Mouse (Mus musculus): ENCODE data around the gene Mansc1. TPM values are rescaled to one million over a fixed set of nuclear protein-coding genes. Genes with fewer than 3 reads are reported as not detected.
A peak's percentile ranks its signal among the peaks of the same experiment; 100 is the strongest.

The Mansc1 gene
- total RNA-seq, 2 experiments from 2014 or later, result 2.8 to 3.4 TPM

GRCm38 (mm10) chr6:134640485-134641475 lies 8.5 kb upstream of the Mansc1 start:
- intact Hi-C loops (cut with DNase I; ENCODE audit: low total_unique reads), result no loop called here
- peak; percentile 96 for DNase-seq

- intact Hi-C loops (cut with DNase I; ENCODE audit: low total_unique reads), result no loop called here
- no peak for DNase-seq
These were observed 7.6 kb upstream of the Mansc1 start for GRCm38 (mm10) chr6:134639900-134640299.

- intact Hi-C loops (cut with DNase I; ENCODE audit: low total_unique reads), result no loop called here
- no peak for DNase-seq
These were observed 6.9 kb upstream of the Mansc1 start, which contains the start of gene Borcs5 for GRCm38 (mm10) chr6:134639210-134639609. Borcs5 (plus strand) TSS chr6:134639510.

GRCm38 (mm10) chr6:134636476-134636875 lies 4.2 kb upstream of the Mansc1 start:
- intact Hi-C loops (cut with DNase I; ENCODE audit: low total_unique reads), result no loop called here
- no peak for DNase-seq

- no peak for DNase-seq
- intact Hi-C loops (cut with DNase I; ENCODE audit: low total_unique reads), result no loop called here
These were observed 1.3 kb upstream of the Mansc1 start for GRCm38 (mm10) chr6:134633553-134633952.

- no peak for DNase-seq
- intact Hi-C loops (cut with DNase I; ENCODE audit: low total_unique reads), result no loop called here
These were observed 468 bp upstream of the Mansc1 start for GRCm38 (mm10) chr6:134632756-134633155.

- no peak for DNase-seq
- intact Hi-C loops (cut with DNase I; ENCODE audit: low total_unique reads), result no loop called here
These were observed 1.8 kb downstream of the Mansc1 start for GRCm38 (mm10) chr6:134630447-134630846.

GRCm38 (mm10) chr6:134626564-134626963 lies 5.7 kb downstream of the Mansc1 start:
- intact Hi-C loops (cut with DNase I; ENCODE audit: low total_unique reads), result no loop called here
- no peak for DNase-seq

GRCm38 (mm10) chr6:134625431-134625830 lies 6.9 kb downstream of the Mansc1 start:
- DNase-seq, result no peak
- intact Hi-C loops (cut with DNase I; ENCODE audit: low total_unique reads), result no loop called here

- intact Hi-C loops (cut with DNase I; ENCODE audit: low total_unique reads), result no loop called here
- no peak for DNase-seq
These were observed 10.7 kb downstream of the Mansc1 start for GRCm38 (mm10) chr6:134621552-134621949.

- intact Hi-C loops (cut with DNase I; ENCODE audit: low total_unique reads), result no loop called here
These were observed 11.3 kb downstream of the Mansc1 start for GRCm38 (mm10) chr6:134620846-134621551.

GRCm38 (mm10) chr6:134620129-134620528 lies 12.2 kb downstream of the Mansc1 start:
- intact Hi-C loops (cut with DNase I; ENCODE audit: low total_unique reads), result no loop called here

More at GRCm38 (mm10) chr6:134620846-134621551, 11.3 kb downstream of the Mansc1 start:
- DNase-seq, result no peak

GRCm38 (mm10) chr6:134617589-134617988 lies 14.7 kb downstream of the Mansc1 start:
- intact Hi-C loops (cut with DNase I; ENCODE audit: low total_unique reads), result no loop called here
- DNase-seq, result no peak

More at GRCm38 (mm10) chr6:134620129-134620528, 12.2 kb downstream of the Mansc1 start:
- DNase-seq, result no peak

- peak; percentile 87 for DNase-seq
- intact Hi-C loops (cut with DNase I; ENCODE audit: low total_unique reads), result loop anchor here (5.0 kb wide), 1 partner anchor 188 kb away; no protein-coding TSS in a partner anchor
These were observed 17.3 kb downstream of the Mansc1 start for GRCm38 (mm10) chr6:134614723-134615648.

- intact Hi-C loops (cut with DNase I; ENCODE audit: low total_unique reads), result loop anchor here (5.0 kb wide), 1 partner anchor 187 kb away; no protein-coding TSS in a partner anchor
- DNase-seq, result no peak
These were observed 18.0 kb downstream of the Mansc1 start for GRCm38 (mm10) chr6:134614322-134614721.

- DNase-seq, result no peak
- intact Hi-C loops (cut with DNase I; ENCODE audit: low total_unique reads), result loop anchor here (5.0 kb wide), 1 partner anchor 185 kb away; no protein-coding TSS in a partner anchor
These were observed 20.4 kb downstream of the Mansc1 start for GRCm38 (mm10) chr6:134611896-134612295.

GRCm38 (mm10) chr6:134610380-134610779 lies 21.9 kb downstream of the Mansc1 start:
- no peak for DNase-seq
- intact Hi-C loops (cut with DNase I; ENCODE audit: low total_unique reads), result loop anchor here (5.0 kb wide), 1 partner anchor 183 kb away; no protein-coding TSS in a partner anchor

- intact Hi-C loops (cut with DNase I; ENCODE audit: low total_unique reads), result loop anchor here (2.0 to 5.0 kb wide), 2 partner anchors 38 to 40 kb away; partner anchors contain the start of gene Lrp6
These were observed 25.1 kb downstream of the Mansc1 start for GRCm38 (mm10) chr6:134606949-134607746.

More at GRCm38 (mm10) chr6:134606949-134607746, 25.1 kb downstream of the Mansc1 start:
- no peak for DNase-seq
